Mouse (Mus musculus): Measurements from ENCODE around the gene Hoxd3.

DNA sequence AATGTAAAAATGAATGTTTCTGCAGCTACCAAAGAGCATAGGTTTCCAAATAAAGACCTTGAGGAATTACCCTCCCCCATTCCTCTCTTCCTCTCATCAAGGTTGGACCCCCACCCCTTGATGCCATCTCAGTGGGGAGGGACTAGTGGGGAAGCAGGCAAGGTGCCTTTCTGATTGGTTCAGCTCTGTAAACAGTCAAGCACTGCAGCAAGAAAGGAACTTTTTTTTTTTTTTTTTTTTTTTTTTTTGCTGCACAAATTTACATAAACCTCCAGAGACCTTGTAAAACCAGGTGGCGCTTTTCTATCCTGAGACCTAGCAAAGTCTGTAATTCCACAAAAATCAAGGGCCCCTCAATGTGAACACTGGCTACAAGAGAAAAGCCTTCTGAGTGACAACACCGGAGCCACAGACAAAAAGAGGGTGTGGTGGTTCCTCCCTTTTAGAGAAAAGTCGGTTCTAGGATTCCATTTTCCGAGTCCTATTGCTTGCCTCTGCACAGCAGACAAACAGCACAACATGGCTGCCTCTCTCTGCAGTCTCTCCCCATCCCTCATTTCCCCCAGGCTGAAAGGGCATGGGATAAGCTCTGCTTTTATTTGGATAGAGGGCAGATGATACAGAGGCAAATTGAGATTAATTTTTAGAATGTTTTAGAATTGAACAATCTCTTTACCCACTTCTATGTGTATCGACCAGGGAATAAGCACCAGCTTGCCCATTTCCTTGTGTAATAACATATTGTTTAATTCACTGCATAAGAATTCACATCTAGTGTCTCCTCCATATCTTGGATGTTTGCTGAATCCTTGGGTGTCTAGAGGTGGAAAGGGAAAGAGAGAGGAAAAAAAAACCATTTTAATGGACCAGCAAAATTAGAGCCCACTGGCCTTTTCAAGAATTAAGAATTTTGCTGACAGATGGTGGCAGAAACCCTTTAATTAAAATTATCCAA, 2.0 kb upstream of the Hoxd3 start:
- TF ChIP-seq CTCF (IDR thresholded peaks at IDR 0.05; ENCODE audit: borderline replicate concordance, insufficient read depth, low read depth, low read length): no peak
- no peak for TF ChIP-seq POLR2A (IDR thresholded peaks at IDR 0.05; ENCODE audit: borderline replicate concordance, insufficient read depth, low read length)

All from cerebellum, adult 2 months (tissue).